Comparison of ENCODE assay signal across 8 mouse cellular contexts in the genomic region with DNA sequence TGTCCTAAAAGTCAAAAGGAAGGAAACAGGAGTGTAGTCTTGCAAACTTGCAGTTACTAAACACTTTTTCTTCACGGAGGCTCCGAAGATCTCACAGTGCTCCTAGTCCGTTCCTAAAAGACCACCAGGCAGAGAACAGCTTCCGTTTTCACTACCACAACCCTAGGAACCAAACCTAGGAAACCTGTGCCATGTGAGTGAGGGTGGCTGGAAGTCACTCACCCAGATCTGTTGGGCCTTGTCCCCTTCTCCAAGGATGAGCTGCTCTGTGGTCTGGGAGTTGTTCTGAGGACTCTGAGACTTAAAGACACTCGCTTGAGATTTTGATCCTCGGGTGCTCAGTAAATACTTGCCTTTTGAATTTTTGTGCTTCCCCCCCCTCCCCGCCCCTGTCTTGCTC. TPM values are rescaled to one million over a fixed set of nuclear protein-coding genes. Genes with fewer than 3 reads are reported as not detected.
DNase-seq lines count a peak whose midpoint lies in the region; ATAC-seq and TF ChIP-seq lines count a peak whose summit lies in the region.

No protein-coding gene starts in this region.

- H3K36me3 ChIP-seq in liver, adult 2 months (ENCODE audit: control insufficient read depth, insufficient read depth, low read length), result no peaks in the 10 kb centered on the region
- H3K36me3 ChIP-seq in forebrain, embryonic 10.5 days (replicated peaks), result no peaks in the 10 kb centered on the region
- no peaks in the 10 kb centered on the region for H3K36me3 ChIP-seq in intestine, embryonic 15.5 days
- H3K36me3 ChIP-seq in midbrain, postnatal 0 days (ENCODE audit: insufficient read depth, low read length), result no peaks in the 10 kb centered on the region

- peaks cover 7% of the 10 kb centered on the region for H3K79me2 ChIP-seq in liver, adult 2 months (ENCODE audit: control insufficient read depth, insufficient read depth, low read length)

- H3K9me3 ChIP-seq in forebrain, embryonic 10.5 days, result no peaks in the 10 kb centered on the region
- no peaks in the 10 kb centered on the region for H3K9me3 ChIP-seq in intestine, embryonic 15.5 days
- H3K9me3 ChIP-seq in midbrain, postnatal 0 days (ENCODE audit: low read length), result no peaks in the 10 kb centered on the region

- peak; percentile 61 for ATAC-seq in intestine, embryonic 15.5 days
- no peak for ATAC-seq in midbrain, postnatal 0 days (ENCODE audit: low FRiP score)
- no peak for ATAC-seq in granulocyte monocyte progenitor cell, adult 5-6 weeks (replicated peaks; ENCODE audit: poor library complexity, severe bottlenecking)

- no peak for DNase-seq in liver, adult 2 months (ENCODE audit: extremely low read depth, low read depth, low spot score)
- DNase-seq in liver, result no peak
- no peak for DNase-seq in forebrain, embryonic 10.5 days (ENCODE audit: extremely low spot score, low spot score)
- DNase-seq in midbrain, postnatal 0 days (ENCODE audit: low spot score), result no peak
- no peak for DNase-seq in spleen, postnatal 10 days (ENCODE audit: low spot score in 2 of 2)
- no peak for DNase-seq in embryo, embryonic 10.5 days (ENCODE audit: low spot score)

- H3K4me2 ChIP-seq in intestine, embryonic 15.5 days (replicated peaks), result peak overlapping the region; percentile 95
- peak overlapping the region; percentile 99 for H3K4me2 ChIP-seq in midbrain, postnatal 0 days (ENCODE audit: low read depth, low read length, poor library complexity, severe bottlenecking)

- peak overlapping the region; percentile 7; the same call in 1 of the 2 replicates for H3K27ac ChIP-seq in liver, adult 2 months (replicated peaks; ENCODE audit: insufficient read depth, low read depth, low read length)
- H3K27ac ChIP-seq in forebrain, embryonic 10.5 days, result no peak overlapping the region
- no peak overlapping the region for H3K27ac ChIP-seq in intestine, embryonic 15.5 days
- no peak overlapping the region for H3K27ac ChIP-seq in midbrain, postnatal 0 days (ENCODE audit: low read depth, low read length)

- 17% methylated on average over 7 of the region's 7 CpGs for WGBS in liver, adult 2 months
- 14% methylated on average over 7 of the region's 7 CpGs for WGBS in forebrain, embryonic 10.5 days
- WGBS in intestine, embryonic 15.5 days, result 8% methylated on average over 7 of the region's 7 CpGs
- 6% methylated on average over 7 of the region's 7 CpGs for WGBS in midbrain, postnatal 0 days

- peaks cover 11% of the 10 kb centered on the region for H3K4me1 ChIP-seq in liver, adult 2 months (ENCODE audit: control insufficient read depth, insufficient read depth, low read length)
- peaks cover 16% of the 10 kb centered on the region for H3K4me1 ChIP-seq in forebrain, embryonic 10.5 days
- H3K4me1 ChIP-seq in intestine, embryonic 15.5 days (replicated peaks), result no peaks in the 10 kb centered on the region
- H3K4me1 ChIP-seq in midbrain, postnatal 0 days (ENCODE audit: insufficient read depth, low read length), result peaks cover 4% of the 10 kb centered on the region; the same call in 1 of the 2 replicates

- H3K4me3 ChIP-seq in liver, adult 2 months (ENCODE audit: insufficient read depth, low read depth, low read length), result peak overlapping the region; percentile 90
- H3K4me3 ChIP-seq in forebrain, embryonic 10.5 days, result peak overlapping the region; percentile 66
- H3K4me3 ChIP-seq in intestine, embryonic 15.5 days (replicated peaks), result peak overlapping the region; percentile 61
- H3K4me3 ChIP-seq in midbrain, postnatal 0 days (ENCODE audit: low read depth, low read length), result peak overlapping the region; percentile 55

- H3K9ac ChIP-seq in liver, adult 2 months (ENCODE audit: low read depth, low read length), result peak overlapping the region; percentile 88
- peak overlapping the region; percentile 58; the same call in 1 of the 2 replicates for H3K9ac ChIP-seq in intestine, embryonic 15.5 days
- peak overlapping the region; percentile 14; the same call in 1 of the 2 replicates for H3K9ac ChIP-seq in midbrain, postnatal 0 days (replicated peaks; ENCODE audit: low read length, poor library complexity, severe bottlenecking)

- TF ChIP-seq POLR2A in liver, adult 2 months (IDR thresholded peaks at IDR 0.05; ENCODE audit: extremely low read depth, insufficient read depth, low read length), result no peak

- no peaks in the 10 kb centered on the region for H3K27me3 ChIP-seq in liver, adult 2 months (ENCODE audit: control insufficient read depth, insufficient read depth, low read length)
- peaks cover 34% of the 10 kb centered on the region for H3K27me3 ChIP-seq in forebrain, embryonic 10.5 days (ENCODE audit: poor library complexity, severe bottlenecking)
- H3K27me3 ChIP-seq in intestine, embryonic 15.5 days (replicated peaks), result no peaks in the 10 kb centered on the region
- peaks cover 5% of the 10 kb centered on the region; the same call in 1 of the 2 replicates for H3K27me3 ChIP-seq in midbrain, postnatal 0 days (ENCODE audit: insufficient read depth, low read length)

- TF ChIP-seq CTCF in liver, adult 2 months (IDR thresholded peaks at IDR 0.05; ENCODE audit: low read depth, low read length), result no peak
- TF ChIP-seq CTCF in midbrain, postnatal 0 days (IDR thresholded peaks at IDR 0.05), result no peak

RNA-seq across cellular contexts. Expression of gene Mctp2, which starts 0.4 kb away (rescaled TPM):
- 11.8 and 16.7 TPM in 2 replicates for total RNA-seq in liver, adult 2 months (2014; rRNA removed)
- 3.5 and 5.4 TPM in 2 replicates for polyA plus RNA-seq in liver, adult 2 months (2012; rRNA removed)
- 0.11 and 0.14 TPM in 2 replicates for polyA plus RNA-seq in forebrain, embryonic 10.5 days (2016; fragmentation: Nextera tagmentation; extraction: Ambion mirVana)
- polyA plus RNA-seq in intestine, embryonic 15.5 days (2015; fragmentation: Nextera tagmentation; extraction: Ambion mirVana), result 1.8 and 2.2 TPM in 2 replicates
- total RNA-seq in midbrain, postnatal 0 days (2014; rRNA removed), result 0.71 and 1.1 TPM in 2 replicates
- polyA plus RNA-seq in midbrain, postnatal 0 days (2015; fragmentation: Nextera tagmentation; extraction: Ambion mirVana), result 0.38 and 0.44 TPM in 2 replicates
- 1.7 and 3.6 TPM in 2 replicates for total RNA-seq in granulocyte monocyte progenitor cell, adult 5-6 weeks (2014; fragmentation: Nextera tagmentation)
- 0.69 and 1.3 TPM in 2 replicates for total RNA-seq in granulocyte monocyte progenitor cell, adult 5-6 weeks (2017)

Comparison
In these comparisons a context has a peak if more than half of its experiments do, and no peak if none do; other contexts are left out.
1. H3K9ac ChIP-seq: peak in every context shown above with its lines; median percentile 88 in liver, adult 2 months; 58 in intestine, embryonic 15.5 days; 14 in midbrain, postnatal 0 days.